Mouse (Mus musculus) embryonic facial prominence, embryonic 10.5 days (tissue): ENCODE data around the gene Helz. TPM values are rescaled to one million over a fixed set of nuclear protein-coding genes. Genes with fewer than 3 reads are reported as not detected.
"Not testable (repeated sequence)": the region's sequence is repeated elsewhere in the genome, so short reads cannot be mapped to it uniquely, and the experiment has no call there.

Experiments
- DNase-seq: peaks from one replicate; pipeline ENCODE4 v3.0.0-alpha.2; 2017; ENCODE audit warnings: low spot score
- H3K27ac ChIP-seq: fragments of 300-500 bp; sonication (generic); replicated peaks from 2 replicates; pipeline ENCODE4 v1.5.1; 2016; ENCODE audit warnings: mild to moderate bottlenecking
- H3K27me3 ChIP-seq: fragments of 300-500 bp; sonication (generic); replicated peaks from 2 replicates; pipeline ENCODE4 v1.6.1; 2016; ENCODE audit warnings: low read depth, mild to moderate bottlenecking; ENCODE audit not compliant: poor library complexity, severe bottlenecking
- H3K36me3 ChIP-seq: fragments of 300-500 bp; sonication (generic); replicated peaks from 2 replicates; pipeline ENCODE4 v1.6.1; 2016; ENCODE audit warnings: mild to moderate bottlenecking, moderate library complexity
- H3K4me1 ChIP-seq: fragments of 300-500 bp; sonication (generic); 2 replicates; pipeline ENCODE4 v1.6.1; 2016
- H3K4me3 ChIP-seq: fragments of 300-500 bp; sonication (generic); 2 replicates; pipeline ENCODE4 v1.5.1; 2016; ENCODE audit warnings: mild to moderate bottlenecking, moderate library complexity
- H3K9me3 ChIP-seq: fragments of 300-500 bp; sonication (generic); 2 replicates; pipeline ENCODE4 v1.6.1; 2016; ENCODE audit warnings: mild to moderate bottlenecking
- WGBS: fragments of 180-500 bp; shearing (Covaris S2); methylation state at CpG from one replicate; pipeline ENCODE4 v1.1.7; 2016; 5-methylcytosine and 5-hydroxymethylcytosine counted together
- polyA plus RNA-seq: library from polyadenylated mRNA; unstranded; fragments of >200 nt; fragmentation: Nextera tagmentation; extraction: Ambion mirVana; gene quantifications from 2 replicates; pipeline ENCODE4 v1.2.1, GENCODE M21; 2016

Gene Helz
- polyA plus RNA-seq, 1 experiment from 2014 or later: 24.1 TPM

GRCm38 (mm10) chr11:107568466-107568995, 20.8 kb downstream of the Helz start:
- WGBS: 93% methylated on average over 6 of the region's 6 CpGs
- Histone ChIP-seq H3K27me3 (no peaks in the 10 kb centered on the region), H3K4me3 (no peak overlapping the region), H3K36me3 (peaks cover 85% of the 10 kb centered on the region), H3K9me3 (0 out of 2 replicates have a peak, but pooled peaks cover 2% of the 10 kb centered on the region), H3K4me1 (peaks cover 4% of the 10 kb centered on the region; the same call in 1 of the 2 replicates), H3K27ac (no peak overlapping the region)
- DNase-seq: no peak

- 76% methylated on average over 8 of the region's 8 CpGs for WGBS
Measured at GRCm38 (mm10) chr11:107570891-107571290, 23.2 kb downstream of the Helz start.

GRCm38 (mm10) chr11:107571318-107571717, 23.6 kb downstream of the Helz start:
- no peak for DNase-seq
- Histone ChIP-seq H3K4me1 (peaks cover 8% of the 10 kb centered on the region; the same call in 1 of the 2 replicates), H3K27ac (no peak overlapping the region), H3K36me3 (peaks cover 91% of the 10 kb centered on the region), H3K27me3 (no peaks in the 10 kb centered on the region), H3K4me3 (no peak overlapping the region), H3K9me3 (0 out of 2 replicates have a peak, but pooled peaks cover 2% of the 10 kb centered on the region)
- 93% methylated on average over 2 of the region's 2 CpGs for WGBS

More at GRCm38 (mm10) chr11:107570891-107571290, 23.2 kb downstream of the Helz start:
- not testable (repeated sequence) for DNase-seq, H3K9me3 ChIP-seq, H3K4me1 ChIP-seq, H3K4me3 ChIP-seq, H3K27me3 ChIP-seq, H3K27ac ChIP-seq
- H3K36me3 ChIP-seq: peaks cover 91% of the 10 kb centered on the region

- Histone ChIP-seq H3K27ac (no peak overlapping the region), H3K4me3 (no peak overlapping the region), H3K27me3 (no peaks in the 10 kb centered on the region), H3K4me1 (peaks cover 8% of the 10 kb centered on the region; the same call in 1 of the 2 replicates), H3K36me3 (peaks cover 91% of the 10 kb centered on the region), H3K9me3 (0 out of 2 replicates have a peak, but pooled peaks cover 2% of the 10 kb centered on the region)
- no peak for DNase-seq
- whole genome bisulfite sequencing: 87% methylated on average over 3 of the region's 3 CpGs
Measured at GRCm38 (mm10) chr11:107572551-107572950, 24.8 kb downstream of the Helz start.

- peaks cover 8% of the 10 kb centered on the region; the same call in 1 of the 2 replicates for H3K4me1 ChIP-seq
- DNase-seq: no peak
Measured at GRCm38 (mm10) chr11:107573061-107573692, 25.4 kb downstream of the Helz start.

GRCm38 (mm10) chr11:107573847-107574246, 26.1 kb downstream of the Helz start:
- H3K27ac ChIP-seq: no peak overlapping the region
- H3K27me3 ChIP-seq: no peaks in the 10 kb centered on the region
- peaks cover 91% of the 10 kb centered on the region for H3K36me3 ChIP-seq
- H3K4me1 ChIP-seq: peaks cover 8% of the 10 kb centered on the region; the same call in 1 of the 2 replicates
- WGBS: 75% methylated on average over 6 of the region's 6 CpGs
- H3K9me3 ChIP-seq: 0 out of 2 replicates have a peak, but pooled peaks cover 2% of the 10 kb centered on the region
- no peak overlapping the region for H3K4me3 ChIP-seq
- DNase-seq: no peak

More at GRCm38 (mm10) chr11:107573061-107573692, 25.4 kb downstream of the Helz start:
- Histone ChIP-seq H3K36me3 (peaks cover 91% of the 10 kb centered on the region), H3K9me3 (0 out of 2 replicates have a peak, but pooled peaks cover 2% of the 10 kb centered on the region), H3K27ac (no peak overlapping the region), H3K27me3 (no peaks in the 10 kb centered on the region), H3K4me3 (no peak overlapping the region)
- WGBS: 83% methylated on average over 11 of the region's 11 CpGs

GRCm38 (mm10) chr11:107574811-107575705, 27.3 kb downstream of the Helz start:
- Histone ChIP-seq H3K4me1 (peaks cover 8% of the 10 kb centered on the region; the same call in 1 of the 2 replicates), H3K4me3 (no peak overlapping the region), H3K27me3 (no peaks in the 10 kb centered on the region), H3K27ac (no peak overlapping the region), H3K36me3 (peaks cover 91% of the 10 kb centered on the region), H3K9me3 (no peaks in the 10 kb centered on the region)
- DNase-seq: no peak
- WGBS: 97% methylated on average over 20 of the region's 20 CpGs

- no peak overlapping the region for H3K27ac ChIP-seq
- H3K36me3 ChIP-seq: peaks cover 91% of the 10 kb centered on the region
- H3K9me3 ChIP-seq: no peaks in the 10 kb centered on the region
- H3K4me3 ChIP-seq: no peak overlapping the region
- H3K27me3 ChIP-seq: no peaks in the 10 kb centered on the region
- 90% methylated on average over 7 of the region's 7 CpGs for WGBS
- no peak for DNase-seq
- H3K4me1 ChIP-seq: peaks cover 8% of the 10 kb centered on the region; the same call in 1 of the 2 replicates
Measured at GRCm38 (mm10) chr11:107576186-107576585, 28.5 kb downstream of the Helz start.

- H3K36me3 ChIP-seq: peaks cover 85% of the 10 kb centered on the region
- 86% methylated on average over 8 of the region's 8 CpGs for WGBS
Measured at GRCm38 (mm10) chr11:107577400-107577799, 29.7 kb downstream of the Helz start.

GRCm38 (mm10) chr11:107578226-107578625, 30.5 kb downstream of the Helz start:
- WGBS: 74% methylated on average over 7 of the region's 7 CpGs
- peaks cover 78% of the 10 kb centered on the region for H3K36me3 ChIP-seq
- no peak overlapping the region for H3K27ac ChIP-seq

More at GRCm38 (mm10) chr11:107577400-107577799, 29.7 kb downstream of the Helz start:
- Histone ChIP-seq H3K9me3 (no peaks in the 10 kb centered on the region), H3K27ac (no peak overlapping the region), H3K4me1 (peaks cover 8% of the 10 kb centered on the region; the same call in 1 of the 2 replicates), H3K27me3 (no peaks in the 10 kb centered on the region), H3K4me3 (no peak overlapping the region)
- DNase-seq: no peak

GRCm38 (mm10) chr11:107580786-107581185, 33.1 kb downstream of the Helz start:
- H3K4me3 ChIP-seq: no peak overlapping the region
- peaks cover 4% of the 10 kb centered on the region for H3K4me1 ChIP-seq
- no peak for DNase-seq
- no peaks in the 10 kb centered on the region for H3K27me3 ChIP-seq
- H3K27ac ChIP-seq: no peak overlapping the region
- 91% methylated on average over 4 of the region's 4 CpGs for WGBS
- peaks cover 73% of the 10 kb centered on the region for H3K36me3 ChIP-seq
- no peaks in the 10 kb centered on the region for H3K9me3 ChIP-seq

More at GRCm38 (mm10) chr11:107578226-107578625, 30.5 kb downstream of the Helz start:
- peaks cover 7% of the 10 kb centered on the region; the same call in 1 of the 2 replicates for H3K4me1 ChIP-seq
- H3K9me3 ChIP-seq: no peaks in the 10 kb centered on the region
- no peaks in the 10 kb centered on the region for H3K27me3 ChIP-seq
- DNase-seq: no peak
- no peak overlapping the region for H3K4me3 ChIP-seq
